Mouse (Mus musculus): ENCODE data around the gene Trim31. TPM values are rescaled to one million over a fixed set of nuclear protein-coding genes. Genes with fewer than 3 reads are reported as not detected.

Trim31 gene
- total and polyA plus RNA-seq, 3 experiments = not detected

GRCm38 (mm10) chr17:36914108-36914507 is 16.2 kb downstream of the Trim31 start:
- no peak overlapping the region for H3K4me3 ChIP-seq (ENCODE audit: control insufficient read depth in 1 of 2, insufficient read depth in 1 of 2, low read depth in 2 of 2, low read length in 2 of 2)
- peak; percentile 79 for DNase-seq (ENCODE audit: low read depth, low spot score)
- no peaks in the 10 kb centered on the region for H3K9me3 ChIP-seq (replicated peaks; ENCODE audit: insufficient read depth, low read length)
- no peaks in the 10 kb centered on the region for H3K36me3 ChIP-seq (ENCODE audit: control insufficient read depth in 1 of 2, insufficient read depth in 2 of 2, low read length in 2 of 2)
- peaks cover 6 to 7% of the 10 kb centered on the region in 2 experiments for H3K27me3 ChIP-seq (ENCODE audit: control insufficient read depth in 1 of 2, insufficient read depth in 2 of 2, low read length in 2 of 2)
- H3K9ac ChIP-seq (ENCODE audit: control insufficient read depth, low read depth, low read length, poor library complexity, severe bottlenecking) = no peak overlapping the region
- TF ChIP-seq CTCF (IDR thresholded peaks at IDR 0.05 in 2 of 3, conservative IDR thresholded peaks at IDR 0.05 in 1 of 3; ENCODE audit: control insufficient read depth in 1 of 3, insufficient read depth in 1 of 3, low read depth in 2 of 3, low read length in 3 of 3, poor library complexity in 1 of 3, severe bottlenecking in 1 of 3) (peak; percentile 65 to 72 (median 70)), SMC3 (IDR thresholded peaks at IDR 0.05; ENCODE audit: low read depth, low read length) (peak; percentile 79), ZNF384 (IDR thresholded peaks at IDR 0.05; ENCODE audit: low read depth, low read length) (peak; percentile 51; the same call in 1 of the 2 replicates), ZC3H11A (IDR thresholded peaks at IDR 0.05; ENCODE audit: low read depth, low read length) (peak; percentile 53), RAD21 (IDR thresholded peaks at IDR 0.05; ENCODE audit: low read depth, low read length) (peak; percentile 31), GATA1 (IDR thresholded peaks at IDR 0.05; ENCODE audit: low read depth, low read length) (no peak), USF1 (IDR thresholded peaks at IDR 0.05; ENCODE audit: low read depth, low read length) (no peak)
- no peak overlapping the region for H3K27ac ChIP-seq (ENCODE audit: control insufficient read depth, low read depth, low read length)
- H3K79me2 ChIP-seq (ENCODE audit: control insufficient read depth, insufficient read depth, low read length, poor library complexity) = no peaks in the 10 kb centered on the region
- no peaks in the 10 kb centered on the region for H3K4me1 ChIP-seq (ENCODE audit: control insufficient read depth in 1 of 2, insufficient read depth in 2 of 2, low read length in 2 of 2)

GRCm38 (mm10) chr17:36915076-36915475 is 17.2 kb downstream of the Trim31 start:
- Histone ChIP-seq H3K9ac (ENCODE audit: control insufficient read depth, low read depth, low read length, poor library complexity, severe bottlenecking) (no peak overlapping the region), H3K79me2 (ENCODE audit: control insufficient read depth, insufficient read depth, low read length, poor library complexity) (no peaks in the 10 kb centered on the region), H3K4me3 (ENCODE audit: control insufficient read depth in 1 of 2, insufficient read depth in 1 of 2, low read depth in 2 of 2, low read length in 2 of 2) (no peak overlapping the region), H3K9me3 (replicated peaks; ENCODE audit: insufficient read depth, low read length) (no peaks in the 10 kb centered on the region), H3K4me1 (ENCODE audit: control insufficient read depth in 1 of 2, insufficient read depth in 2 of 2, low read length in 2 of 2) (no peaks in the 10 kb centered on the region), H3K36me3 (ENCODE audit: control insufficient read depth in 1 of 2, insufficient read depth in 2 of 2, low read length in 2 of 2) (no peaks in the 10 kb centered on the region), H3K27me3 (ENCODE audit: control insufficient read depth in 1 of 2, insufficient read depth in 2 of 2, low read length in 2 of 2) (peaks cover 6 to 7% of the 10 kb centered on the region in 2 experiments), H3K27ac (ENCODE audit: control insufficient read depth, low read depth, low read length) (no peak overlapping the region)
- TF ChIP-seq POLR2AphosphoS5 (IDR thresholded peaks at IDR 0.05; ENCODE audit: borderline replicate concordance, low read depth, low read length) (no peak), TAL1 (IDR thresholded peaks at IDR 0.05; ENCODE audit: low read length) (no peak), BHLHE40 (IDR thresholded peaks at IDR 0.05; ENCODE audit: borderline replicate concordance, low read depth, low read length) (no peak), JUND (IDR thresholded peaks at IDR 0.05; ENCODE audit: low read depth, low read length) (0 out of 2 replicates have a peak, but pooled peaks have one; percentile 18), CHD2 (IDR thresholded peaks at IDR 0.05; ENCODE audit: low read length) (no peak), CTCF (IDR thresholded peaks at IDR 0.05 in 2 of 3, conservative IDR thresholded peaks at IDR 0.05 in 1 of 3; ENCODE audit: control insufficient read depth in 1 of 3, insufficient read depth in 1 of 3, low read depth in 2 of 3, low read length in 3 of 3, poor library complexity in 1 of 3, severe bottlenecking in 1 of 3) (peak; percentile 59 to 73 (median 69)), ZC3H11A (IDR thresholded peaks at IDR 0.05; ENCODE audit: low read depth, low read length) (peak; percentile 49), TCF12 (IDR thresholded peaks at IDR 0.05; ENCODE audit: low read depth, low read length) (no peak), MXI1 (IDR thresholded peaks at IDR 0.05; ENCODE audit: low read depth, low read length) (no peak), USF2 (IDR thresholded peaks at IDR 0.05; ENCODE audit: borderline replicate concordance in 1 of 2, insufficient read depth in 1 of 2, low read depth in 1 of 2, low read length in 2 of 2) (no peak), RAD21 (IDR thresholded peaks at IDR 0.05; ENCODE audit: low read depth, low read length) (peak; percentile 58), GATA1 (IDR thresholded peaks at IDR 0.05; ENCODE audit: low read depth, low read length) (no peak), ZKSCAN1 (IDR thresholded peaks at IDR 0.05; ENCODE audit: low read depth, low read length) (no peak), MAZ (IDR thresholded peaks at IDR 0.05; ENCODE audit: low read depth, low read length) (no peak), MAX (IDR thresholded peaks at IDR 0.05; ENCODE audit: low read length) (no peak), NRF1 (IDR thresholded peaks at IDR 0.05; ENCODE audit: insufficient read depth, low read depth, low read length, poor library complexity, severe bottlenecking) (no peak), USF1 (IDR thresholded peaks at IDR 0.05; ENCODE audit: low read depth, low read length) (no peak), MYB (IDR thresholded peaks at IDR 0.05; ENCODE audit: low read depth, low read length) (no peak), CHD1 (IDR thresholded peaks at IDR 0.05; ENCODE audit: low read depth, low read length) (no peak), SMC3 (IDR thresholded peaks at IDR 0.05; ENCODE audit: low read depth, low read length) (peak; percentile 64)
- DNase-seq (ENCODE audit: low read depth, low spot score) = peak; percentile 59

Data from MEL (cell line).